Mouse (Mus musculus) kidney, postnatal 0 days (tissue): ENCODE measurements around the gene Clca4b. TPM values are rescaled to one million over a fixed set of nuclear protein-coding genes. Genes with fewer than 3 reads are reported as not detected.

Experiments used
- ATAC-seq: fragments of 200-750 bp; cut with Nextera tagmentation; replicated peaks from 2 replicates; pipeline ENCODE4 v1.8.0; 2017; ENCODE audit warnings: low read depth, moderate number of reproducible peaks, moderate TSS enrichment, moderate library complexity; ENCODE audit not compliant: low FRiP score
- DNase-seq: peaks from one replicate; pipeline ENCODE4 v3.0.0-alpha.2; 2016; ENCODE audit warnings: low spot score
- H3K27ac ChIP-seq: fragments of 300-500 bp; sonication (generic); 2 replicates; pipeline ENCODE4 v1.5.1; 2014; ENCODE audit warnings: mild to moderate bottlenecking
- H3K27me3 ChIP-seq: fragments of 300-500 bp; sonication (generic); 2 replicates; pipeline ENCODE4 v1.6.1; 2014; ENCODE audit warnings: low read length, mixed read lengths; ENCODE audit not compliant: insufficient read depth
- H3K36me3 ChIP-seq: fragments of 300-500 bp; sonication (generic); 2 replicates; pipeline ENCODE4 v1.6.1; 2014; ENCODE audit warnings: low read length, mixed read lengths; ENCODE audit not compliant: insufficient read depth
- H3K4me1 ChIP-seq: fragments of 300-500 bp; sonication (generic); replicated peaks from 2 replicates; pipeline ENCODE4 v1.6.1; 2014; ENCODE audit warnings: antibody characterized with exemption, low read length, mixed read lengths; ENCODE audit not compliant: insufficient read depth
- H3K4me2 ChIP-seq: fragments of 300-500 bp; sonication (generic); 2 replicates; pipeline ENCODE4 v1.6.1; 2014; ENCODE audit warnings: mild to moderate bottlenecking, low read length, moderate library complexity, mixed read lengths
- H3K4me3 ChIP-seq: fragments of 300-500 bp; sonication (generic); replicated peaks from 2 replicates; pipeline ENCODE4 v1.5.1; 2014; ENCODE audit warnings: low read depth, low read length
- H3K9ac ChIP-seq: fragments of 300-500 bp; sonication (generic); 2 replicates; pipeline ENCODE4 v1.6.1; 2014; ENCODE audit warnings: low read depth, low read length
- H3K9me3 ChIP-seq: fragments of 300-500 bp; sonication (generic); replicated peaks from 2 replicates; pipeline ENCODE4 v1.6.1; 2016; ENCODE audit warnings: low read length, inconsistent platforms, mixed read lengths
- CTCF ChIP-seq: IDR thresholded peaks from 2 replicates; pipeline ENCODE4 v1.5.1; 2016; ENCODE audit warnings: antibody characterized with exemption, low read depth, mild to moderate bottlenecking, moderate library complexity
- WGBS: fragments of 180-500 bp; shearing (Covaris S2); extraction: QIAGEN DNeasy Blood & Tissue Kit; methylation state at CpG from one replicate; pipeline ENCODE4 v1.1.7; 2014; 5-methylcytosine and 5-hydroxymethylcytosine counted together
- polyA plus RNA-seq: library from polyadenylated mRNA; unstranded; fragments of >200 nt; fragmentation: Nextera tagmentation; extraction: Ambion mirVana; gene quantifications from 2 replicates; pipeline ENCODE4 v1.2.1, GENCODE M21; 2015

Clca4b gene
- polyA plus RNA-seq, result 0.04 and 0.08 TPM in 2 replicates

DNA sequence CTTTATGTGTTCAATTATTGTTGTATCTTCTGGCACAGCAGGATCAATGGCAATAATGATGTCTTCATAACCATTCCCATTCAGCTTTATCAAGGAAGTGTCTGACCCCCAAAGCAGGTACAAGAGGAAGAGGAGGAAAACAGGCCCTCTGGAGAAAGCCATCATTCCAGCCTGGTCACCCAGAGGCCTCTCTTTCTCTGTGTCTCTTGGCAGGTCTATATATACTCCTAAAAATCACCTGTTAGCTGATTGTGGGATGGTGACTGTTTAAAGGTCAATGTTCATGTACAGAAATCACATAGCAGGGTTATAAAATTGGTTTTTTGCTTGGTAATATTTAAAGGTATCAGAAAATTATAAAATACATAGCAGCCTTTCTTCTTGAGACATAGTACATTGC is at the start of gene Clca4b:
Gene Clca4b, minus strand, starts transcription at position 195 of the 400 bp plus-strand sequence.
- H3K36me3 ChIP-seq, result no peaks in the 10 kb centered on the region
- DNase-seq (no peak), ATAC-seq (no peak)
- no peak for TF ChIP-seq CTCF
- no peak within 1 kb of the TSS for H3K9ac ChIP-seq
- H3K4me1 ChIP-seq, result no peaks in the 10 kb centered on the region
- H3K27me3 ChIP-seq, result no peaks in the 10 kb centered on the region
- H3K27ac ChIP-seq, result no peak within 1 kb of the TSS
- no peak within 1 kb of the TSS for H3K4me2 ChIP-seq
- H3K4me3 ChIP-seq, result no peak within 1 kb of the TSS
- no peaks in the 10 kb centered on the region for H3K9me3 ChIP-seq

DNA sequence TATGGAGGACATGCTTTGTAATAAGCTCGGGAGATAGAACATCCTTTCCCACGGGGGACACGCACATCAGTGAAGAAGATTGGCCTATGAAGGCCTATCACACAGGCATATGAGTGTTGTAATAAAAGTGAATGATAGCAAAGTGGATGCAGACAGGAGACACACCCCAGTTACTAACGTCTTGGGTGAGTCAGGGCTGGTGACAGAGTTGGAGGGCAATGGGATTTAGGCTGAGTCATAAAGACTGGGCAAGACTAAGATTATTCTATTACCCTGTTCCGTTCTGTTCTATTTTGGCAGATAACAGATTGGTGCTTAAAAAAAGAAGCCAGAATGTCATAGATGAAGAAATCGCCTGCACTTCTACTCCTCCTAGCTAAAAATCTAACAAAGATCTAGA is 48.2 kb upstream of the Clca4b start:
- TF ChIP-seq CTCF, result no peak
- Histone ChIP-seq H3K9me3 (no peaks in the 10 kb centered on the region), H3K36me3 (no peaks in the 10 kb centered on the region), H3K4me2 (no peak overlapping the region), H3K4me3 (no peak overlapping the region), H3K9ac (no peak overlapping the region), H3K4me1 (no peaks in the 10 kb centered on the region), H3K27ac (no peak overlapping the region), H3K27me3 (no peaks in the 10 kb centered on the region)
- no peak for DNase-seq
- ATAC-seq, result no peak
- 79% methylated on average over 6 of the region's 6 CpGs for WGBS

DNA sequence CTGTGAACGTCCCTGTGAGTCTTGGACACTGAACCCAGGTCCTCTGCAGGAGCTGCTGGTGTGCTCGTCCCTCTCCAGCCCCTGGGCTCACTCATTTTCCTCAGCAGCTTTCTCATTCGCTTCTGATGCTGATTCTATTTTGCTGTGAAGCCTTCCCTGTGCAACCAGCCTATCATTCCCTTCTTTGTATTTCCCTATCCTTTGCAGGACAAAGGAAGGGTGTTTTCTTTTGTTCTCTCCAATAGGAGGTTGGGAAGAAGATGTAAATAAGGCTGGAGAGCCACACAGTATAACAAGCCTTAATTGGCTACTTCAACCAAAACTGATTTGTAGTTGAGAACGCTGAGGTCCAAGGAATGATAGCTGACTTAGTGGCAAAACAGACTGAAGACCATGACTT is 45.3 kb upstream of the Clca4b start:
- no peaks in the 10 kb centered on the region for H3K9me3 ChIP-seq
- H3K4me1 ChIP-seq, result no peaks in the 10 kb centered on the region
- ATAC-seq (no peak), DNase-seq (no peak)
- no peaks in the 10 kb centered on the region for H3K27me3 ChIP-seq
- TF ChIP-seq CTCF, result no peak
- 37% methylated on average over 4 of the region's 4 CpGs for WGBS
- no peak overlapping the region for H3K4me3 ChIP-seq
- H3K4me2 ChIP-seq, result no peak overlapping the region
- H3K36me3 ChIP-seq, result no peaks in the 10 kb centered on the region
- no peak overlapping the region for H3K27ac ChIP-seq
- H3K9ac ChIP-seq, result no peak overlapping the region

DNA sequence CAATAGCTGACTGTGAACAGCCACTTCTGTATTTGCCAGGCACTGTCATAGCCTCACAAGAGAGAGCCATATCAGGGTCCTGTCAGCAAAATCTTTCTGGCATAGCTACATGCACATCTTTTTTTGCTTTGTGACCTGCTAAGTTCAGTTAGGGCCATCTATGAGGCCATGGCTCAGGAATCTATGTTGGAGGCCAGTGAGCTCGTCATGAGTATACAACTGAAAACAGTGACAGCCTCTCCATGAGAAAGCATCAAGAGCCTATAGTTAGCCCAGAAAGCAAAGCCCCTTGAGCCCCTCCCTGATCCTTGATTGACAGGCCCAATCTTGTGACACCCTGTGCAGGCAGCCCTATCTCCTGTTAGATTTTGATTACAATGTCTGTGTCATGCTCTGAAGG is 43.8 kb upstream of the Clca4b start:
- 84% methylated on average over 1 of the region's 1 CpGs for WGBS
- Histone ChIP-seq H3K4me3 (no peak overlapping the region), H3K4me1 (no peaks in the 10 kb centered on the region), H3K27me3 (no peaks in the 10 kb centered on the region), H3K9me3 (no peaks in the 10 kb centered on the region), H3K36me3 (no peaks in the 10 kb centered on the region), H3K9ac (no peak overlapping the region), H3K27ac (no peak overlapping the region), H3K4me2 (no peak overlapping the region)
- ATAC-seq (no peak), DNase-seq (no peak)
- TF ChIP-seq CTCF, result no peak

DNA sequence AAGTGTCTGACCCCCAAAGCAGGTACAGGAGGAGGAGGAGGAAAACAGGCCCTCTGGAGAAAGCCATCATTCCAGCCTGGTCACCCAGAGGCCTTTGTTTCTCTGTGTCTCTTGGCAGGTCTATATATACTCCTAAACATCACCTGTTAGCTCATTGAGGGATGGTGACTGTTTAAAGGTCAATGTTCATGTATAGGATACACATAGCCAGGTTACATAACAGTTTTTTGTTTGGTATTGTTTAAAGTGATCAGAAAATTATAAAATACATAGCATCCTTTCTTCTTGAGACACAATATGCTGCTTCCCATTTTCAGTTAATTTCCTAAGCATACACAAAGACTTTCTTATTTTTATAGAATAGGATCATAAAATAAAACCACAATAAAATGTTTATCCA is 42.6 kb upstream of the Clca4b start, which contains the start of gene Clca4a:
Gene Clca4a, minus strand, starts transcription at position 101 of the 400 bp plus-strand sequence.
- no peak for DNase-seq
- H3K9me3 ChIP-seq, result no peaks in the 10 kb centered on the region
- no peaks in the 10 kb centered on the region for H3K4me1 ChIP-seq
- no peak for ATAC-seq
- no peak within 1 kb of the TSS for H3K4me2 ChIP-seq
- no peak for TF ChIP-seq CTCF
- H3K4me3 ChIP-seq, result no peak within 1 kb of the TSS
- no peak within 1 kb of the TSS for H3K27ac ChIP-seq
- no peaks in the 10 kb centered on the region for H3K27me3 ChIP-seq
- H3K9ac ChIP-seq, result no peak within 1 kb of the TSS
- H3K36me3 ChIP-seq, result no peaks in the 10 kb centered on the region

DNA sequence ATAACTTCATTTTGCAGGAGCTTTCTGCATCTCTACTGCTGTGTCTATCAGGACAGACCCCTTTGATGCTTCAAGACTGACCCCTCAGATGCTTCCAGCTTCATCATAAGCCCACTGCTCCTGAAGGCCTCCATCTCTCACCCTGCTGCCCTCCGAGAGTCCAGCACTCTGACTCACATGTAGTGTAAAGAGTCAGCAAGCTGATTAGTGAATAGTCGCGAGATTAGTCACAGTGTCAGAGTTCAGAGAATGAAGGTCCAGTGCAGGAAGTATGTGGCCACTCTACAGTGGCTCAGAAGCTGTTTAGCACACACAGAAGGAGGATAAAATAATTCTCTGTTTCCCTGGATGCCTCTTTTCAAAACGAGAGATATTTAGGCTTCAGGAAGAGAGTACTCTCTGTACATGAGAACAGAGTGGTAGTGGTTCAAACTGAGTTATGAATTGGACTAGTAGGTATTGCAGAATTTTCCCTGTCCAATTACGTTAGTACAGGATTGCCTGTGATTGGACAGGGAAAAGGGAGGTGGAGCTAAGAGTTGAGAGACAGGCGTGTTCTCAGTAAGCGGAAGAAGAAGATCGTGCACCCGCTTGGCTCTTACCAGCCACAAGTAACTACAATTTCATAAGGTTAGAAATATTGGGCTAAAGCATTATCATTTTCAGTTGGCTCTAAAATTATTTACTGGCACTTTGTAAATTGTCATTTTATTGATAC is 39.4 kb upstream of the Clca4b start:
- no peak overlapping the region for H3K27ac ChIP-seq
- H3K9ac ChIP-seq, result no peak overlapping the region
- H3K27me3 ChIP-seq, result no peaks in the 10 kb centered on the region
- no peaks in the 10 kb centered on the region for H3K9me3 ChIP-seq
- no peaks in the 10 kb centered on the region for H3K4me1 ChIP-seq
- no peaks in the 10 kb centered on the region for H3K36me3 ChIP-seq
- H3K4me2 ChIP-seq, result no peak overlapping the region
- TF ChIP-seq CTCF, result no peak
- ATAC-seq, result no peak
- no peak overlapping the region for H3K4me3 ChIP-seq
- WGBS, result 74% methylated on average over 9 of the region's 9 CpGs
- no peak for DNase-seq

DNA sequence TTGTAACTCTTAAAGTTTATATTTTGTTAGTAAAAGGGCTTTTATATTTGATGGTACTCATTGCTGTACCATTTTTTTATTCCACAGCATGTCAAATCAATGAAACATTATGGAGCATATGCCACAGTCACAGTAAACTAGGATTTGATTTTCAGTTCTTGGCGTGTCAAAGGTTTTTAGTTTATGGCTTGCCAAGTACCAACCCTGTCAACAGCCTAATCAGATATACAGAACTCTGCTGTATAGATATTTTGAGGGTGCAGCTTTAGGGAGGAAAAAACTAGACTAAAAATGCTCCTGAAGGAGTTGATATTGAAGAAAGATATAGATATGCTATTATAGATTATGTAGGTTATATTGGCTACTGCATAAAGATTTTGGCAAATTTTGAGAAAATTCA is 37.4 kb upstream of the Clca4b start:
- 72% methylated on average over 1 of the region's 1 CpGs for WGBS

More for the DNA sequence above, 37.4 kb upstream of the Clca4b start:
- Histone ChIP-seq H3K4me3 (no peak overlapping the region), H3K9ac (no peak overlapping the region), H3K9me3 (no peaks in the 10 kb centered on the region), H3K4me1 (no peaks in the 10 kb centered on the region), H3K36me3 (no peaks in the 10 kb centered on the region), H3K27me3 (no peaks in the 10 kb centered on the region), H3K27ac (no peak overlapping the region), H3K4me2 (no peak overlapping the region)
- no peak for DNase-seq
- ATAC-seq, result no peak
- no peak for TF ChIP-seq CTCF
